14 mouse cellular contexts compared by ENCODE assay signal in the genomic region with DNA sequence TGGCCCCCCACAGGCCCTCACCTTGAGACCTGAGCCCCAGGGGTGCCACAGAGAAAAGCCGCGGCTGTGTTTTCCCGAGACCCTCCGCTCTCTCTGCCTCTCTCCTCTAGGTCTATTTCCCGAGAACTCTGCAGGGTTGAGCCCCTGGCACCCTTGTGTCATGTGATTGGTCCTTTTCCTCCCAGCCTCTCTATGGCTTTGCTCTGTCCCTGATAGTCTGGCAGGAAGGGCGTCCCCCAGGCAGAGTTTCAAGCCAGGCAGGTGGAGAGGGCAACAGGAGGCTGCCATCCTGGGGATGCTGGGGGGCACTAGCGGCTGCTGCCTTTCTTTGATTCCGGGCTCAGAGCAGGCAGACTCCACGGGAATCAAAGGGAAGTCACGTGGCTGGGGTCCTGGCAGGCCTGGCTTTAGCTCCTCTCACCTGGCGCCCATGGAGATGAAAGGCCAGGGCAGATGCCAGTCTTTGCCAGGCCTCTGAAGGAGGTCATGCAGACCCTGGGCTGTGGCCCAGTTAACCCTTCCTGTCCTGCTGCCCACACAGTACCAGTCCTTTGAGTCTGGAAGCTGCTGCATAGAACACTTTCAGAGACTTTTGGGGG. TPM values are rescaled to one million over a fixed set of nuclear protein-coding genes. Genes with fewer than 3 reads are reported as not detected.
DNase-seq lines count a peak whose midpoint lies in the region; ATAC-seq and TF ChIP-seq lines count a peak whose summit lies in the region.
"Had no signal": no experiment of that assay in that cellular context is flagged by ENCODE, and none has a peak within 500 bp of the region (broad histone marks: within the 10 kb centered on the region; RNA-seq: fewer than 3 reads in every experiment).

No protein-coding gene starts in this region.

- H3K9me3 ChIP-seq in forebrain, embryonic 10.5 days: no peaks in the 10 kb centered on the region; the same call in 1 of the 2 replicates
- H3K9me3 ChIP-seq in hindbrain, embryonic 15.5 days: no peaks in the 10 kb centered on the region
- H3K9me3 ChIP-seq in midbrain, postnatal 0 days (ENCODE audit: low read length): no peaks in the 10 kb centered on the region
- H3K9me3 ChIP-seq in intestine, embryonic 16.5 days (ENCODE audit: control insufficient read depth, low read length): no peaks in the 10 kb centered on the region; the same call in 1 of the 2 replicates
- H3K9me3 ChIP-seq: liver, embryonic 13.5 days had no signal

- peak overlapping the region; percentile 28 for H3K4me3 ChIP-seq in forebrain, embryonic 10.5 days
- no peak overlapping the region for H3K4me3 ChIP-seq in hindbrain, embryonic 15.5 days
- H3K4me3 ChIP-seq in midbrain, postnatal 0 days (ENCODE audit: low read depth, low read length): no peak overlapping the region
- no peak overlapping the region for H3K4me3 ChIP-seq in intestine, embryonic 16.5 days (ENCODE audit: low read length)
- H3K4me3 ChIP-seq: liver, embryonic 13.5 days had no signal

- no peak for TF ChIP-seq CTCF in midbrain, postnatal 0 days (IDR thresholded peaks at IDR 0.05)

- DNase-seq in ovary, adult 18-20 months (ENCODE audit: low spot score): peak; percentile 9
- no peak for DNase-seq in ovary, postnatal 10 days (ENCODE audit: low spot score)
- peak; percentile 30 for DNase-seq in forebrain, embryonic 10.5 days (ENCODE audit: extremely low spot score, low spot score)
- peak; percentile 48 for DNase-seq in midbrain, postnatal 0 days (ENCODE audit: low spot score)
- DNase-seq in adipocyte (ENCODE audit: low spot score): no peak
- no peak for DNase-seq in adrenal gland, adult 18-20 months (ENCODE audit: low spot score in 2 of 2)
- DNase-seq: adrenal gland, postnatal 14 days; B cell, adult 2 months; liver, embryonic 13.5 days; lung, postnatal 36 days; thymus, adult 18-20 months had no signal

- no peaks in the 10 kb centered on the region for H3K36me3 ChIP-seq in forebrain, embryonic 10.5 days (replicated peaks)
- no peaks in the 10 kb centered on the region for H3K36me3 ChIP-seq in hindbrain, embryonic 15.5 days
- H3K36me3 ChIP-seq in midbrain, postnatal 0 days (ENCODE audit: insufficient read depth, low read length): no peaks in the 10 kb centered on the region
- H3K36me3 ChIP-seq in intestine, embryonic 16.5 days (ENCODE audit: control insufficient read depth, insufficient read depth, low read length): no peaks in the 10 kb centered on the region
- H3K36me3 ChIP-seq: liver, embryonic 13.5 days had no signal

- ATAC-seq in hindbrain, embryonic 15.5 days (ENCODE audit: low FRiP score, low read depth): 0 out of 2 replicates have a peak, but pooled peaks have one; percentile 32
- ATAC-seq in midbrain, postnatal 0 days (ENCODE audit: low FRiP score): peak; percentile 35; the same call in 1 of the 2 replicates
- no peak for ATAC-seq in intestine, embryonic 16.5 days

- 3% methylated on average over 11 of the region's 11 CpGs for WGBS in forebrain, embryonic 10.5 days
- WGBS in hindbrain, embryonic 15.5 days: 6% methylated on average over 11 of the region's 11 CpGs
- 7% methylated on average over 11 of the region's 11 CpGs for WGBS in midbrain, postnatal 0 days
- 3% methylated on average over 11 of the region's 11 CpGs for WGBS in intestine, embryonic 16.5 days

- H3K4me1 ChIP-seq in forebrain, embryonic 10.5 days: peaks cover 51% of the 10 kb centered on the region
- H3K4me1 ChIP-seq in hindbrain, embryonic 15.5 days (replicated peaks): peaks cover 33% of the 10 kb centered on the region
- peaks cover 22% of the 10 kb centered on the region for H3K4me1 ChIP-seq in midbrain, postnatal 0 days (ENCODE audit: insufficient read depth, low read length)
- H3K4me1 ChIP-seq in intestine, embryonic 16.5 days (ENCODE audit: control insufficient read depth, insufficient read depth, low read length): no peaks in the 10 kb centered on the region
- H3K4me1 ChIP-seq: liver, embryonic 13.5 days had no signal

- peak overlapping the region; percentile 44 for H3K27ac ChIP-seq in forebrain, embryonic 10.5 days
- H3K27ac ChIP-seq in hindbrain, embryonic 15.5 days (replicated peaks): peak overlapping the region; percentile 73
- 0 out of 2 replicates have a peak overlapping the region, but pooled peaks have one; percentile 21 for H3K27ac ChIP-seq in midbrain, postnatal 0 days (ENCODE audit: low read depth, low read length)
- H3K27ac ChIP-seq in intestine, embryonic 16.5 days (ENCODE audit: low read length): no peak overlapping the region
- H3K27ac ChIP-seq: kidney, postnatal 0 days; liver, embryonic 13.5 days had no signal

- peak overlapping the region; percentile 37 for H3K4me2 ChIP-seq in hindbrain, embryonic 15.5 days
- no peak overlapping the region for H3K4me2 ChIP-seq in midbrain, postnatal 0 days (ENCODE audit: low read depth, low read length, poor library complexity, severe bottlenecking)
- no peak overlapping the region for H3K4me2 ChIP-seq in intestine, embryonic 16.5 days (ENCODE audit: low read depth, low read length)
- H3K4me2 ChIP-seq: liver, embryonic 13.5 days had no signal

- H3K27me3 ChIP-seq in forebrain, embryonic 10.5 days (ENCODE audit: poor library complexity, severe bottlenecking): peaks cover 100% of the 10 kb centered on the region
- H3K27me3 ChIP-seq in hindbrain, embryonic 15.5 days: peaks cover 23% of the 10 kb centered on the region
- peaks cover 3% of the 10 kb centered on the region for H3K27me3 ChIP-seq in midbrain, postnatal 0 days (ENCODE audit: insufficient read depth, low read length)
- peaks cover 71% of the 10 kb centered on the region for H3K27me3 ChIP-seq in intestine, embryonic 16.5 days (replicated peaks; ENCODE audit: control insufficient read depth, insufficient read depth, low read length)

- H3K9ac ChIP-seq in hindbrain, embryonic 15.5 days: no peak overlapping the region
- H3K9ac ChIP-seq in midbrain, postnatal 0 days (replicated peaks; ENCODE audit: low read length, poor library complexity, severe bottlenecking): no peak overlapping the region
- no peak overlapping the region for H3K9ac ChIP-seq in intestine, embryonic 16.5 days (ENCODE audit: low read depth, low read length)
- H3K9ac ChIP-seq: liver, embryonic 13.5 days had no signal

RNA-seq across cellular contexts. Expression of a gene that starts 8.6 kb away (rescaled TPM):
- polyA plus RNA-seq in forebrain, embryonic 10.5 days (2016; fragmentation: Nextera tagmentation; extraction: Ambion mirVana): 2.8 and 3.1 TPM in 2 replicates
- polyA plus RNA-seq in hindbrain, embryonic 15.5 days (2015; fragmentation: Nextera tagmentation; extraction: Ambion mirVana): 16.4 and 16.6 TPM in 2 replicates
- 41.3 and 47.9 TPM in 2 replicates for total RNA-seq in midbrain, postnatal 0 days (2014; rRNA removed)
- 21.9 and 23.2 TPM in 2 replicates for polyA plus RNA-seq in midbrain, postnatal 0 days (2015; fragmentation: Nextera tagmentation; extraction: Ambion mirVana)
- total RNA-seq in adrenal gland, adult 18-20 months (2021): 1 to 10 TPM; 1.4 to 1.7 TPM
- polyA plus RNA-seq in intestine, embryonic 16.5 days (2015; fragmentation: Nextera tagmentation; extraction: Ambion mirVana): 0.40 and 0.50 TPM in 2 replicates
- polyA plus RNA-seq: liver, embryonic 13.5 days had no signal

RNA-seq across cellular contexts. Expression of a gene that starts 44.4 kb away (rescaled TPM):
- polyA plus RNA-seq in forebrain, embryonic 10.5 days (2016; fragmentation: Nextera tagmentation; extraction: Ambion mirVana): 74.9 and 75.4 TPM in 2 replicates
- polyA plus RNA-seq in hindbrain, embryonic 15.5 days (2015; fragmentation: Nextera tagmentation; extraction: Ambion mirVana): 69.2 and 72.5 TPM in 2 replicates
- total RNA-seq in midbrain, postnatal 0 days (2014; rRNA removed): 89.6 and 98.9 TPM in 2 replicates
- 68.7 and 69.3 TPM in 2 replicates for polyA plus RNA-seq in midbrain, postnatal 0 days (2015; fragmentation: Nextera tagmentation; extraction: Ambion mirVana)
- total RNA-seq in adrenal gland, adult 18-20 months (2021): 10 to 100 TPM; 30.7 to 50.1 TPM
- 135 and 154 TPM in 2 replicates for polyA plus RNA-seq in intestine, embryonic 16.5 days (2015; fragmentation: Nextera tagmentation; extraction: Ambion mirVana)

Comparison
In these comparisons a context has a peak if more than half of its experiments do, and no peak if none do; other contexts are left out.
1. DNase-seq: peak in ovary, adult 18-20 months (single experiment), forebrain, embryonic 10.5 days (single experiment) and midbrain, postnatal 0 days (single experiment); none in ovary, postnatal 10 days (single experiment), adipocyte (single experiment) and adrenal gland, adult 18-20 months (0 of 2).